Mouse (Mus musculus) kidney, adult 18-20 months (tissue): ENCODE results near the gene Iyd.

ENCODE experiments used
- DNase-seq: peaks from one replicate; pipeline ENCODE4 v3.0.0; 2021

Iyd gene

DNA sequence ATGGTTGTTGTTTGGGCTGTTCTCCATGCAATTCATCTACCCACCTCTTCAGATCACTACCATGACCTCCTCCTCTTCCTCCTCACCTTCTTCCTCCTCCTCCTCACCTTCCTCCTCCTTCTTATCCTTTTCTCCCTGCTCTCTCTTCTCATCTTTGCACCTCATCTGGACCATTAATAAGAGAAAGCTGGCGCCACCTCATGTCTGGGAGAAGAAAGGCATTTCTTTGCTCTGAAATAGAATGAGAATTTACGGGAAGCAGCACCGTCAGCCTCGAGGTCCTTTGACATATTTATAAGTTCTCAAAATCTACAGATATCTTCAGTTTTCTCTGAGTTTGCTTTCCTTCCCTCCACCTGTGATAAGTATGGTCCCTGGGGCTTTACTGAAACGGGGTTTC lies 15.1 kb downstream of the Iyd start:
- no peak for DNase-seq

DNA sequence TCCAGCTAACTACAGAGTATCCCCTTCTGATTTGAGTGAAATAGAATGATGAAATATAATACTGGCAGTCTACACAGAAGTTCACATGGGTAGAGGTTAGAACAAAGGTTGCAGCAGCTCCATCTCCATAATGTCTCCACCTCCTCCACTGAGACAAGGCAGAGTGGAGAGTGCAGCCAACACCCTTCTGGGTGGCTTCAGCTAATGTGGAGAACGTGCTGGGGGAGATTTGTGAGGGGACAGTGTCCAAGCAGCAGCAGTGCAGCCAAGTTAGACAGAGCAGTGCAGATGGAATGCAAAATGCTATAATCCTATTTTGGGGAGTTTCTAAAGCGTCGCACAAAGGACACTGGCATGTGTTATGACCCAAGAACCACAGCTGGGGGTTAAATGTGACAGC lies 16.5 kb downstream of the Iyd start:
- DNase-seq: no peak

DNA sequence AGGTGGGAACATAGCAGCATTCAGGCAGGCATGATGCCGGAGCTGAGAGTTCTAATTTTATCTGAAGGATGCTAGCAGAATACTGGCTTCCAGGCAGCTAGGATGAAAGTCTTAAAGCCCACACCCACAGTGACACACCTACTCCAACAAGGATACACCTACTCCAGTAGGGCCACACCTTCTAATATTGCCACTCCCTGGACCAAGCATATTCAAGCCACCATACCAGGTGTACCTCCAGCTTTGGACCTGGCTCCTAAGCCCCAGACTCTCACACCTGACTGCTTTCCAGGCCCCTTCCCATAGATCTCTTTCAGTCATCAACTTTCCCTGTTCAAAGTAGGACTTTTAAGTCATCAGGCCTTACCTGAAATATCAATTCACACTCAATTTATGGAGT lies 19.1 kb downstream of the Iyd start:
- no peak for DNase-seq

DNA sequence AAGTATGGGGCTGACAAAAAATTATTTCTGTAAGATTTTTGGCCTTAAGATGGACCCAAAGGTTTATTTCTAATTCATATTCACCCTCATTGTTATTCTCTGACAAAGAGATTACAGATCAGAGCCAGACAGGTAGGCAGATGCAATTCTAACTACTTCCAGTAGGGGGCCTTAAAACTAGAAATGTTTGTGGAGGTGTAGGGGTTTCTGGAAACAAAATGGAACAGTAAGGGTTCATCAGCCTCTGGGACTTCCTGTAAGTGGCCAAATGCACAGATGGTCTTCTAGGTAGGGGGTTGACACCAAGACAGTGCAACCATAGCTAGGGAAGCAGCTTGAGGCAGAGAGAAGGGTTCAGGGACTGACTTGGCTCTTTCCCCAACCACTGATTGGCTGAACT lies 22.1 kb downstream of the Iyd start:
- no peak for DNase-seq

DNA sequence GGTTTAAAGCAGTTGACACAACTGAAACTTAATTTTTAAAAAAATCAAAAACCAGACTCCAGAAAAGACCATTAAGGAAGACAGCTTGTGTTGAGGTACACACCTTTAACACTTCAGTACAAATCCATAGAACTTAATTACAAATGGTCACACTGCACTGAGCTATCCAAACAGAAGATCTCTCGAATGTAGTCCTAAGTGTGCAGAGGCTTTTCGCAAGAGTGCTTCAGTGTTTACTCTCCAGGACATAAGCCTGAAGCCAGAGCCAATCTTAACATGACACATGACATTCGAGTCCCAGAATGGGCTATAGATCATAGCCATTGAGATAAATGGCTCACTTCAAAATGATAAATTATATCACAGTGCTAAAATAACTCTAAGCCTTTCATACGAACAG lies 25.1 kb downstream of the Iyd start:
- DNase-seq: no peak

DNA sequence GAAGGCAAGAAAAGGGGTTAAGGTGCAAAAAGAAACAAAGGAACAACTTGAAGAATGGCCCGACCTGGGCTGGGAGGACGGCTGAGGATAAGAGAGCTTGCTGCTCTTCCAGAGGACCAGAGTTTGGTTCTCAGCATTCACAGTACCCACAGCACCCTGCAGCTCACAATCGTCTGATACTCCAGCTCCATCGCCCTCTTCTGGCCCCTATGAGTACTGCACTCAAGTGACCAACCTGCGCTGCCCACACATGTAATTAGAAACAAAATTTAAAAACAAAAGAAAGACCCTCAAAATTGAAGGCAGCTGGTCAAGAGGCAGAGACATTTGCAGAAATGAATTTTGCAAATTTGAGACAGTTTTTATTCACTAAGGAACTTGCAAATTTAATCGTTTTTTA lies 27.8 kb downstream of the Iyd start:
- DNase-seq: no peak

DNA sequence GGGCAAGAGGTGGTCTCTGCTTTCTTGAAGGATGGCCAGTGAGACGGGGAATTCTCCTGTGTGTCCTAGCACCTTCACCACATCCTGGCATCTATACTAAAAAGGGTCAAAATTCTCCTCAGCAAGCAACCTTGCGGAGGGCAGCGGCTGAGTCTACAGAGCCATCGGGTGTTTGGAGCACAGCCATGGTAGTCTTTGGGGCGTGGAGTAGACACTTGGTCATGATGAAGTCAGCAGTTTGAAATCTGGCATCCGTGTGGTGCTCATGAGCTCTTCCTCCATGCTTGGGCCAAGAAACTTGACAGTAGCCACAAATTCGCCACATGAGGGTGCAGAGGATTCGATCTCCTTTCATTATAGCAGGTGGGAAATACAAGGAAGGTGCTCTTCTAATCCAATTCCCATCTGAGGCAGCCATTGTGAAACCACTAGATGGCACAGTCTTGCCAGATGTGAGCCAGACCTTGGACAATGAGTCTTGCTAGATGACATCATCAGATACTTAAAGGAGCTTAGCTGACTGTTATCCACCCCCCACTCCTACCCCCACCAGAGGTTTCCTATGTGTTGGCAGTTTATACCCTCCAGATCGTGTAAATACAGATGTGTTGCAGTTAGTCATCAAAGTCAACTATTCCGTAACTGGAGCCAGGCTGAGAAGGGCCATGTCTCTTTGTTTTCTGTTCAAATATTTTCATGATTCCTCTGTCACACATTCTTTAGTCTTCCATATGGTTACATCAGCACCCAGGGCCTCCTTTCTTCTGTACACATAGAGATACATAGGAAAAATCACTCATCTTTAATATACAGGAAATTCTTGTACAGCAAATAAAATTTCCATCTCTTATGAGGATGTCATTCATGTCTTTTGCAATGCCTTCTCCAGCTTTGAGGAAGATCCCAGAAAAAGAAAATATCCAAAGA lies 32.9 kb downstream of the Iyd start:
- DNase-seq: peak; percentile 59

DNA sequence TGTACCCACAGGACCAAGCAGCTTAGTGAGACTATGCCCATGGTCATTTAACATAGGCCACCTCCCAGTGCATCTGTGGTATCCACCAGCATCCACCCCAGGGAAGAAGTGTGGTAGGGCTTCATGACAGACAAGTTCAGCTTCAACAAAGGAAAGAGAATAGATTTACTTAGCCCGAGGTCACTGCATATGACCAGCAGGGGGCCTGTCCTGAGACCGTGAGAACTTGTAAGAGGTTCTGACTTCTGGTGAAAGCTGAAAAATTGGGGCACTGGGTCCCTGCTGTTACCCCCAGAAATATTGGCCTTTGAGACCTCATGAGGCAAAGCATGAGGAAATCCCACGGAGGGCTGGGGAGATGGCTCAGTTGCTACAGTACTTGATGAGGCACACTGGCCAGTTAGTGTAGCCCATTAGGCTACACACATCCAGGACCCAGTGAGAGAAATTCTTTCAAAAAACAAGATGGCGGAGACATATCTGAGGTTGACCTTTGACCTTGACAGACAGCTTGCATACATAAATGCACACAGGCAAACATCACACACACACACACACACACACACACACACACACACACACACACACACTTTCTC lies 34.0 kb downstream of the Iyd start:
- DNase-seq: peak; percentile 55

DNA sequence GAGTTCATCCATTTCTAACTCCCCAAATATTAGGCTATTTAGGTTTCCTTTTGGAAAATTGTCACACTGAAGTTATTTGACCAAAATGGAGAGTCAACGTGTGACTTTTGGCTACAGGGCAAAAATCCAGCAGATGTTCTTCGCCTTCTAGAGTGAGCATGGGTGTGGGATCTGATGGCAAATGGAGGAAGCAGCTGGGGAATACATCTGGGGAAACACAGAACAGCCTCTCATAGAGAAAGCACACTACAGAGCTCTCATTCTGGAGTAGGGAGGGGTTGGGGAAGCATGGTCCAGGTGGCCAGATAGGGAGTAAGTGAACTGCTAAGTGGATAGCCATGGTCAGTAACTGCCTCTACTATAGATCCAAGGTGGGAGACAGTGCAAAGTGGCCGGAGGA lies 50.6 kb downstream of the Iyd start:
- no peak for DNase-seq

DNA sequence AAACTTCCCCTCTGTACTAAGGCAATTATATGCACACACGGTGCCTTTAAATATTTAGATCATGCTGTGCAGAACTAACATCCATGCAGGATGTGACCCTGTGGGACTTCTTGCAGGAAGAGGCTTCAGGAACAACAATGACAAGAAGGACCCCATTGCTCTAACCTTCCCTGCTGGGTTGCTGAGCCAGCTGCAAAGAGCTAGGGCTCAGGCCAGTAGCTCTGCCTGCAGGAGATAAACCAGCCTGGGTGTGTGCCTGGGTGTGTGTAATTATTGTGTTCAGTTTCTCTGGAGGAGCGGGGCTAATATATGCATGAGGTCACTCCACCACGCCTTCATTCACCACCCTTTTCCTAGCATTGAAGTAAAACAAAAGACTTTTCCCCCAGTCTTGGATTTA lies 51.8 kb downstream of the Iyd start:
- no peak for DNase-seq

DNA sequence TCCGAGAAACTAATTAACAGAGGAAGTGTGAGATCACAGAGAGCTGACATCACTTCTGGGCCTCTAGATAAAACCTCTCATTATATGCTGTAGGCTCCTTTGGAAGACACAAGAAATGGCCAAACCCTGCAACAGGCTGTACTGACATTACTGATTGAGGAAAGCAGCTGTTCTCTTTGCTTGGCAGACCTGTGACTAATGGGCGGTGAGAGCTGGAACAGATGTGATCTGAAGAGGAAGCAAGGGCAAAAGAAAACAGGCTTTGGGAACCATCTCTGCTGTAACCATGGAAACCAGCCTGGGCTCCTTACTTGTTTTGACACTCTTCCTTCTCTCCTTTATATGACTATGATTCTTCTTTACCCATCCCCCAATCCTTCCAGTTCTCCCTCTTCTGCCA lies 56.7 kb downstream of the Iyd start:
- no peak for DNase-seq

DNA sequence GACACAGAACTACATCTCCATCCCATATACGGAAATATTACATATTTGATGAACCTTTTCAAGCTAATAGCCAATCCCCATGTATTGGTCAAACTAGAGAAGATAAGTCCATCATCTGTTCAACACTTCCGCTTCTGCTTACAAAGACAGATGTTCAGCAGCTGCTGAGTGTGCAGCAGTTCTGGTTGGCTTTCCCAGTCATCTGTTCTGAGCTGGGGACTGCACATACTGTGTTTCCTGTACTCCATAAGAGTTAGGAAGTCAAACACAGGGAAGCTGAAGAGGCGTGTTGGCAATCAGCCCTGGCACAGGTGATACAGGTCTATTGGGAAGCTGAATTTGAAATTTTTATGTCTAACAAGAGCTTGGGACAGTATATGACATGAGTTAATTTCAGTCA lies 57.7 kb downstream of the Iyd start:
- no peak for DNase-seq
